Mouse (Mus musculus) bone marrow macrophage, adult 2 months (primary cell): ENCODE results near the gene Ccnh. TPM values are rescaled to one million over a fixed set of nuclear protein-coding genes. Genes with fewer than 3 reads are reported as not detected.
A peak's percentile ranks its signal among the peaks of the same experiment; 100 is the strongest.
"Not testable (repeated sequence)": the region's sequence is repeated elsewhere in the genome, so short reads cannot be mapped to it uniquely, and the experiment has no call there.

Source experiments
- H3K27ac ChIP-seq: 2 replicates; pipeline ENCODE4 v1.5.1; 2012; ENCODE audit warnings: low read depth, low read length; ENCODE audit not compliant: insufficient read depth
- H3K4me1 ChIP-seq: 2 replicates; pipeline ENCODE4 v1.6.1; 2012; ENCODE audit warnings: low read length; ENCODE audit not compliant: control insufficient read depth, insufficient read depth
- H3K4me3 ChIP-seq: 2 replicates; pipeline ENCODE4 v1.5.1; 2012; ENCODE audit warnings: mild to moderate bottlenecking, low read length, moderate library complexity; ENCODE audit not compliant: insufficient read depth
- CTCF ChIP-seq: IDR thresholded peaks from 2 replicates; pipeline ENCODE4 v1.5.1; 2012; ENCODE audit warnings: low read depth, mild to moderate bottlenecking, low read length, moderate library complexity
- POLR2A ChIP-seq: IDR thresholded peaks from 2 replicates; pipeline ENCODE4 v1.6.1; 2012; ENCODE audit warnings: mild to moderate bottlenecking, low read depth, low read length, borderline replicate concordance
- polyA plus RNA-seq: library from polyadenylated mRNA; stranded (reverse); fragments of >200 nt; gene quantifications from 2 replicates; pipeline ENCODE4 v1.2.4, GENCODE M21; 2012; ENCODE audit not compliant: missing spikeins, insufficient read depth, insufficient read length

The Ccnh gene
- 32.3 and 38.6 TPM in 2 replicates for polyA plus RNA-seq

DNA sequence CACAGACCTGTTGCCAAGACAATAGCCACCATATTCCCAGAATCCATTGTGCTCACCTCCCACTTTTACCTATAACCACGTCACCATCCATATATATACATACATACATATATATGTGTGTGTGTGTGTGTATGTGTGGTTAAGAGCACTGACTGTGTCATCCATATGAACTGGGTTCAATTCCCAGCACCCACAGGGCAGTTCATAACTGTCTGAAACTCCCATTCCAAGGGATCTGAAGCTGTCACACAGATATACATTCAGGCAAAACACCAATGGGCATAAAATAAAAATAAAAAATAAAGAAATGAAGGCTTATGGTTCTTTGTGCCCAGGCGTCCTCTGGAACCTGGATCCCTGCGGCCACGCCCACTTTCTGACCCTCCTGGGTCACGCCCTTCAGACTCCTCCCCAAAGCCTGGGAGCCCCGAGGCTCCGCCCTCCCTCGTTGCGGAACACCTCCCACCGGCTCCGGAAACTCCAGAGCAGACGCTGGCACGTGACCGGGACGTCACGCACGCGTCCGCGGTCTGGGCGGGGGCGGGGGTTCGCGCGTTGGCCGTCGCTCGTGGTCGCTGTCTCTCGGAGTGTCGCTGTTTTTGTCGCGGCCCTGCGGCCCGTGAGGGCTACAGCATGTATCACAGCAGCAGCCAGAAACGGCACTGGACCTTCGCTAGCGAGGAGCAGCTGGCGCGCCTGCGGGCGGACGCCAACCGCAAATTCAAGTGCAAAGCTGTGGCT is at the start of gene Ccnh:
Gene Ccnh, plus strand, starts transcription at position 506 of the 741 bp plus-strand sequence.
- 0 out of 2 replicates have a peak, but pooled peaks cover 5% of the 10 kb centered on the region for H3K4me1 ChIP-seq
- peak within 1 kb of the TSS; percentile 76 for H3K4me3 ChIP-seq
- H3K27ac ChIP-seq, result peak within 1 kb of the TSS; percentile 62
- TF ChIP-seq CTCF (no peak), POLR2A (no peak)

DNA sequence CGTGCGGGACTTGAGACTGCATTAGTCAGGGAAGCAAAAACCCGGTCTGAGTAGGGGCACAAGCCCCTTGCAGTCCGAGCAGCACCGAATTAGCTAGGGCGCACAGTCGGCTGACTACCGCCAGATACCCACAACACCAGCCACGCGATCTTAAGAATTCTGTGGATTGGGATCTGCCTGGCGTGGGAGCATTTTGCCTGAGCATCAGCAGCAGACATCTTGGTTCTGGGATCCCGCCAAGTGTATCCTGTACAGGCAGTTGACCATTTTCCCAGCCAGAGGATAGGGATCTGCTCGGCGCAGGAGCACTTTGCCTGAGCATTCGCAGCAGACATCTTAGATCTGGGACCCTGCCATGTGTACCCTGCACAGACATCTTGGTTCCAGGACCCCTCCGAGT is 45.8 kb upstream of the Ccnh start:
- H3K4me1 ChIP-seq, H3K4me3 ChIP-seq, H3K27ac ChIP-seq: not testable (repeated sequence)

DNA sequence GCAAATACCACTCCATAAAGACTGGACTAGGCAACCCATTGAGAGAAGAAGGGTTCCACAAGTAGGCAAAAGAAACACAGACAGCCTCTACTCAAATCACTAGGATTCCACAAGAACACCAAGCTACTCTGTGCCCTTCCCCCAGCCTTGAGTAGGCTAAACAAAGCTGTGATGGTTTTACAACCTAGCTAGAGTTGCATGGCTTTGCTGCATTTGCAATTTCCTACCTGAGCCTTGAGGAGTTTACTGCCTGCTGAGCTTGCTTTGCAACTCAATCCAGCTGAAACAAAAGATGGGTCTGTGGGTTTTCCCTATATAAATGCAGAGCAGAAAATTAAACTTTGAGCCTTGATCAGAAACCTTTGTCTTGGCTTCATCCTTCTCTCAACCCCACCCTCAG is 42.7 kb upstream of the Ccnh start:
- TF ChIP-seq POLR2A, result no peak
- no peak for TF ChIP-seq CTCF
- Histone ChIP-seq H3K4me1 (no peaks in the 10 kb centered on the region), H3K4me3 (no peak overlapping the region), H3K27ac (no peak overlapping the region)

DNA sequence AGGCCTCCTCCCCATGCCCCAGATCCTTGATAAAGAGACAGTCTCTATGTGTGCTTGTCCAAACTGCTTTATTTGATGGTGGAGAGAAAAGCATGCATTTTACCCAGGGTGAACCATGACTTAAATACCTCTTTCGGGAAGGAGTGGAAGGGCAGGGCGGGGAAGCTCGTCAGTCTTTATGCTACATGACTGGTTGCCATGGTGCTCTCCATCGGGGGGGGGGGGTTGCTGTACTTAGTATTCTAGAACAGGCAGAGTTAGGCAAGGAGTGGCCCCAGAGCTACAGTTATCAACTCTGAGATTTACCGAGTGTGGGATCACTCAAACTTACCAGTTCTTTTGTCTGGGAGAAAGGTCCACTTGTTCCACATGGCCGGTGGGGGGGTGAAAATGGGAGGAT is 34.5 kb upstream of the Ccnh start:
- H3K27ac ChIP-seq, result no peak overlapping the region
- no peak overlapping the region for H3K4me3 ChIP-seq
- no peaks in the 10 kb centered on the region for H3K4me1 ChIP-seq
- TF ChIP-seq CTCF, result no peak
- no peak for TF ChIP-seq POLR2A

DNA sequence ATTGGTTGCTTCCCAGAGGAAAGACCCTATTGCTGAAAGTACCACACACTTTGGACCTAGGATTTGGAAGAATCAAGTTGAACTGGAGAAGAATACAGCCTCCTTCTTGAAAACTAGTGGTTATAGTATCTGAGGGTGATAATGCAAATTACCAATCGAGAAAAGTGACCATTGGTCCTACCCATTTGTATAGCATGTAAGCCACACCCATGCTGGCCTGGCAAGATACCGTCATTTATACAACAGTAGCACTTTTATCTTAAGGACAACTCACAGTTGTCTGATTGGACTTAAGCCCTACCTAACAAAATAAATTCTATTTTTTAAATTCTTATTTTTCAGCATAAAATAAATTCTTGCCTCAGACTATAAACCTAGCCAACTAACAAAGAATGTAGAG is 29.2 kb upstream of the Ccnh start:
- H3K4me1 ChIP-seq, result no peaks in the 10 kb centered on the region
- no peak overlapping the region for H3K27ac ChIP-seq
- no peak overlapping the region for H3K4me3 ChIP-seq
- TF ChIP-seq POLR2A (no peak), CTCF (no peak)

DNA sequence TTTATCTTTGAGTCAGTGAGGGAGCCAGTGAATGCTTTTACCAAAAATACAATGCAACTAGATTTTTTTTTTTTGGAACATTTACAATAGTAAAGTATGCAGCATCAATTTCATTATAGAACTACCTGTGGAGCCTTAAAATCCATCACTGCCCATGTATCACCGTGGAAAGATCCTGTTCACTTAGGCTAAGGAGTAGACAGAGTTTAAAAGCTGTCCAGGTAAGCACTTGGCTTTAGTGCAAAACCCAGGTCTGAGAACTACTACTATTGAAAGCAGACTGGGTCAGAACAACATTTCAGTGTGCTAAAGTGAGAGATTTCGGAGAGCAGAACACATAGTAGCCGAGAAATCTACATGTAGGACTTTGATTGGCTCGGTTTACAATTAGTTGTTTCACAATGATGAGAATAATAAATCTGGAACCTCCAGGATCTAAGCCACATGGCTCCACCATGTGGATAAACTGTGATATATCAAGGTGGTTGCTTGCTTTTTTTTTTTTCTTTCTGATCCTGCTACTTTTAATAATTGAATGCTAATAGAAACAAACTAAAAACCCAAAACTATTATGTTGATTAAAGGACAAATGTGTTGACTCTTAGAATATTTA is 24.6 kb upstream of the Ccnh start:
- H3K4me1 ChIP-seq, result no peaks in the 10 kb centered on the region
- TF ChIP-seq POLR2A, result no peak
- TF ChIP-seq CTCF, result no peak
- H3K4me3 ChIP-seq, result no peak overlapping the region
- no peak overlapping the region for H3K27ac ChIP-seq

DNA sequence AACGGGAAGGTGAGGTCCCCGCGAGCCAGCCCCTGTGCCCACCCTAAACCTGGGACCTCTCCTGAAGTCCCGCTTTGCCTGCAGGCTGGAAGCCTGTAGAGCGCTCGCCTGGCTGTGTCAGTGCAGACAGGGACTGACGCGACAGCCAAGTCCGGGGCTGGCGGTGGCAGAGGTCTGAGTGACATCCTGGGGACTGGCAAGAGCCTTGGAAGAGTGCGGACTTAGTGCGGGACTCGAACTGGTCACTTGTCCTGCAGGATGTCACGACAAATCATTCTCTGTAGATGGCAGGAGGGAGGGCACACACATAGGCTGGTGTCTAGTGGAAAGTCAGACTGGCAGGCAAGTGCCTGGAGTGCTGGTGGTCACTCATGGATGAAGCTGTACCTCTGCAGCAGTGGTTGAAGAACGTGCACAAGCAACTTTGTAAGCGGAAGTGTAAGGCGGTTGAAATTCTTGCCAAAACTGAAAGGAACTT is 475 bp downstream of the Ccnh start:
- H3K4me3 ChIP-seq, result peak overlapping the region; percentile 76
- peak overlapping the region; percentile 62 for H3K27ac ChIP-seq
- H3K4me1 ChIP-seq, result 0 out of 2 replicates have a peak, but pooled peaks cover 5% of the 10 kb centered on the region
- TF ChIP-seq POLR2A (no peak), CTCF (no peak)

DNA sequence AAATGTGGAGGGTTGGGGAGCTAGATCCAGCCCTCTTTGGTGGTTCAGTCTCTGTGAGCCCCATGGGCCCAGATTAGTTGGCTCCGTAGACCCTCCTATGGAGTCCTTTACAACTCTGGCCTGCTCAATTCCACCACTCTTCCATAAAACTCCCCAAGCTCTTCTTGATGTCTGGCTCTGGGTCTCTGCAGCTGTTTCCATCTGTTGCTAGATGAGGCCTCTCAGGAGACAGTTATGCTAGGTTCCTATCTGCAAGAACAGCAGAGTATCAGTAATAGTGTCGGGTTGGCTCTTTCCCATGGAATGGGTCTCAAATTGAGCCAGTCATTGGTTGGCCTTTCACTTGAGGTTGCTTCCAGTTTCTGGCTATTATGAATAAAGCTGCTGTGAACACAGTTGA is 2.0 kb downstream of the Ccnh start:
- TF ChIP-seq POLR2A, result no peak
- no peak for TF ChIP-seq CTCF
- Histone ChIP-seq H3K4me3 (no peak overlapping the region), H3K27ac (no peak overlapping the region), H3K4me1 (0 out of 2 replicates have a peak, but pooled peaks cover 5% of the 10 kb centered on the region)

DNA sequence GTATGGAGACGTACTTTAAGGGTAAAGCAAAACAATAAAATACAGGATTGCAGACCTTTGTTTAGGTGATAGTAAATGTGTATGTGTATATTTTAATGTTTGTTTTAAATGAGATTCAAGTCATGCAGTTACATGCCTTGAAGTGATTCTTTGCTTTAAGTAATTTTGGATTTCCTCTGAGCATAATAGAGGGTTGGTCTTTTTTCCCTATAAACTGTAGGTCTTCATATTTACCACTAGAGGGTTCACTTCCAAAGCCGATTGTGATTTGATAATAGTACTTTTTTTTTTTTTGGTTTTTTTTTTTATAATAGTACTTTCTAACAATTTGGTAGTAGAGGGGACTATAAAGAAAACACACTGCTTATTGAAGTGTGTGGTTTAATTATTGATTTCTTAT is 18.3 kb downstream of the Ccnh start:
- Histone ChIP-seq H3K27ac (no peak overlapping the region), H3K4me3 (no peak overlapping the region), H3K4me1 (no peaks in the 10 kb centered on the region)
- TF ChIP-seq CTCF, result no peak
- no peak for TF ChIP-seq POLR2A

DNA sequence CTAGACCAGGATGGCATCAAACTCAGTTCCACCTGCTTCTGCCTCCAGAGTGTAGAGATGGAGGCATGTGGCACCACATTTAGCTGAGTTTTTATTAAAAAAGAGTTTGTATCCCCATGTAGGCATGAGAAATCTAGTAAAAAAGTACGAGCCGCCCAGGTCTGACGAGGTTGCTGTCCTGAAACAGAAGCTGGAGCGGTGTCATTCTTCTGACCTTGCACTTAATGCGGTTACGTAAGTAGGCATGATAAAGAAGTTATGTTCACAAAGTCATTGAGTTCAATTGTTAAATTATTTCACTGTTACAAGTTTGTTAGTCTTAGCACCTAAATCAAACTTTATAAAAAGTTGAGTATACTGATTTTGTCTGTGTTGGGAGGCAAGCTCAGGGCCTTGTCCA is 19.4 kb downstream of the Ccnh start:
- Histone ChIP-seq H3K4me3 (no peak overlapping the region), H3K27ac (no peak overlapping the region), H3K4me1 (no peaks in the 10 kb centered on the region)
- TF ChIP-seq POLR2A, result no peak
- TF ChIP-seq CTCF, result no peak
